Mouse (Mus musculus) bone marrow macrophage, adult 2 months (primary cell): Measurements from ENCODE around the gene Rasgrf1.

Experiments
- CTCF ChIP-seq: IDR thresholded peaks from 2 replicates; pipeline ENCODE4 v1.5.1; 2012; ENCODE audit warnings: low read depth, mild to moderate bottlenecking, low read length, moderate library complexity
- POLR2A ChIP-seq: IDR thresholded peaks from 2 replicates; pipeline ENCODE4 v1.6.1; 2012; ENCODE audit warnings: mild to moderate bottlenecking, low read depth, low read length, borderline replicate concordance

GRCm38 (mm10) chr9:89907941-89908340 lies 1.8 kb upstream of the Rasgrf1 start:
- TF ChIP-seq POLR2A (no peak), CTCF (no peak)
